Mouse (Mus musculus): Measurements from ENCODE around the gene Pdgfb. TPM values are rescaled to one million over a fixed set of nuclear protein-coding genes. Genes with fewer than 3 reads are reported as not detected.

Pdgfb gene
- polyA plus RNA-seq, 2 experiments = 0.71 to 1.5 TPM

- H3K4me2 ChIP-seq (ENCODE audit: low read depth) = no peak overlapping the region
- H3K9ac ChIP-seq (replicated peaks) = no peak overlapping the region
- no peaks in the 10 kb centered on the region for H3K9me3 ChIP-seq (ENCODE audit: control insufficient read depth, low read length)
- H3K27ac ChIP-seq = no peak overlapping the region
- H3K4me1 ChIP-seq (replicated peaks; ENCODE audit: control insufficient read depth in 2 of 2, insufficient read depth in 2 of 2, low read length in 1 of 2) = no peaks in the 10 kb centered on the region
- no peak for ATAC-seq (ENCODE audit: insufficient read depth)
- no peaks in the 10 kb centered on the region for H3K27me3 ChIP-seq (ENCODE audit: control insufficient read depth, insufficient read depth, low read length)
- H3K36me3 ChIP-seq (replicated peaks; ENCODE audit: control insufficient read depth, insufficient read depth, low read depth) = no peaks in the 10 kb centered on the region
- TF ChIP-seq CTCF (IDR thresholded peaks at IDR 0.05; ENCODE audit: low read depth) (no peak), EP300 (IDR thresholded peaks at IDR 0.05; ENCODE audit: low read depth) (no peak)
- H3K4me3 ChIP-seq (ENCODE audit: insufficient read depth in 1 of 2, low read depth in 2 of 2, low read length in 2 of 2) = no peak overlapping the region
- WGBS (ENCODE audit: insufficient replicate concordance) = 65% methylated on average over 6 of the region's 6 CpGs
- no peak for DNase-seq (ENCODE audit: low read depth in 3 of 3, low spot score in 3 of 3)
Measured at GRCm38 (mm10) chr15:79967346-79967745, 47.4 kb downstream of the Pdgfb start.

- TF ChIP-seq CTCF (IDR thresholded peaks at IDR 0.05; ENCODE audit: low read depth) (no peak), EP300 (IDR thresholded peaks at IDR 0.05; ENCODE audit: low read depth) (no peak)
- WGBS (ENCODE audit: insufficient replicate concordance) = 76% methylated on average over 7 of the region's 7 CpGs
- Histone ChIP-seq H3K27ac (no peak overlapping the region), H3K36me3 (replicated peaks; ENCODE audit: control insufficient read depth, insufficient read depth, low read depth) (no peaks in the 10 kb centered on the region), H3K9me3 (ENCODE audit: control insufficient read depth, low read length) (no peaks in the 10 kb centered on the region), H3K4me2 (ENCODE audit: low read depth) (no peak overlapping the region), H3K9ac (replicated peaks) (no peak overlapping the region), H3K4me1 (replicated peaks; ENCODE audit: control insufficient read depth in 2 of 2, insufficient read depth in 2 of 2, low read length in 1 of 2) (no peaks in the 10 kb centered on the region), H3K27me3 (ENCODE audit: control insufficient read depth, insufficient read depth, low read length) (no peaks in the 10 kb centered on the region), H3K4me3 (ENCODE audit: insufficient read depth in 1 of 2, low read depth in 2 of 2, low read length in 2 of 2) (no peak overlapping the region)
- ATAC-seq (ENCODE audit: insufficient read depth) (no peak), DNase-seq (ENCODE audit: low read depth in 3 of 3, low spot score in 3 of 3) (no peak)
Measured at GRCm38 (mm10) chr15:79964376-79964775, 50.4 kb downstream of the Pdgfb start.

DNA sequence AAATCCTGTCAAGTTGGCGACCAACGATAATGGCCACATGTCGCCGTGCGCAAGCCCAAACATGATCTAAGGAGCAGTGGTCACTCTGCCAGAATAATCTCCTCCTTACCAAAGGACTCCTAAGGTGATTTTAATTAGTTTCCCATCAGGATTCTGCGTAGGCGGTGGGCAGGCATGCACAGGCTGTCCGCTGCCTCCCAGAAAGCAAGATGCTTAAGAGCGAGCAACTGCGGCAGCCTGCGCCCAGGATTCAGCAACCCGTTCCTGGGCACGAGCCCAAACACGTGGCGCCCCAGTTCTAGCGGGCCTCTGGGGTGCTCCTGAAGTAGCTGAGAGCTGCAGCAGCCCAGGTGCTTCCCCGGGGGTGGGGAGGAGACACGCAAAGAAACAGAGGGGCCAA lies 52.1 kb downstream of the Pdgfb start:
- H3K36me3 ChIP-seq (replicated peaks; ENCODE audit: control insufficient read depth, insufficient read depth, low read depth) = no peaks in the 10 kb centered on the region
- H3K27ac ChIP-seq = no peak overlapping the region
- no peak overlapping the region for H3K9ac ChIP-seq (replicated peaks)
- 78% methylated on average over 18 of the region's 18 CpGs for WGBS (ENCODE audit: insufficient replicate concordance)
- no peak for ATAC-seq (ENCODE audit: insufficient read depth)
- H3K4me1 ChIP-seq (replicated peaks; ENCODE audit: control insufficient read depth in 2 of 2, insufficient read depth in 2 of 2, low read length in 1 of 2) = no peaks in the 10 kb centered on the region
- H3K4me3 ChIP-seq (ENCODE audit: insufficient read depth in 1 of 2, low read depth in 2 of 2, low read length in 2 of 2) = no peak overlapping the region
- TF ChIP-seq EP300 (IDR thresholded peaks at IDR 0.05; ENCODE audit: low read depth) (no peak), CTCF (IDR thresholded peaks at IDR 0.05; ENCODE audit: low read depth) (no peak)
- H3K4me2 ChIP-seq (ENCODE audit: low read depth) = no peak overlapping the region
- DNase-seq (ENCODE audit: low read depth in 3 of 3, low spot score in 3 of 3) = no peak
- H3K27me3 ChIP-seq (ENCODE audit: control insufficient read depth, insufficient read depth, low read length) = no peaks in the 10 kb centered on the region
- no peaks in the 10 kb centered on the region for H3K9me3 ChIP-seq (ENCODE audit: control insufficient read depth, low read length)

- no peaks in the 10 kb centered on the region for H3K4me1 ChIP-seq (replicated peaks; ENCODE audit: control insufficient read depth in 2 of 2, insufficient read depth in 2 of 2, low read length in 1 of 2)
- H3K36me3 ChIP-seq (replicated peaks; ENCODE audit: control insufficient read depth, insufficient read depth, low read depth) = no peaks in the 10 kb centered on the region
- DNase-seq (ENCODE audit: low read depth in 3 of 3, low spot score in 3 of 3) = no peak
- ATAC-seq (ENCODE audit: insufficient read depth) = no peak
- TF ChIP-seq EP300 (IDR thresholded peaks at IDR 0.05; ENCODE audit: low read depth) = no peak
- TF ChIP-seq CTCF (IDR thresholded peaks at IDR 0.05; ENCODE audit: low read depth) = peak; percentile 27; the same call in 1 of the 2 replicates
- 65% methylated on average over 9 of the region's 9 CpGs for WGBS (ENCODE audit: insufficient replicate concordance)
- no peak overlapping the region for H3K4me3 ChIP-seq (ENCODE audit: insufficient read depth in 1 of 2, low read depth in 2 of 2, low read length in 2 of 2)
- no peak overlapping the region for H3K4me2 ChIP-seq (ENCODE audit: low read depth)
- no peak overlapping the region for H3K27ac ChIP-seq
- no peaks in the 10 kb centered on the region for H3K9me3 ChIP-seq (ENCODE audit: control insufficient read depth, low read length)
- H3K27me3 ChIP-seq (ENCODE audit: control insufficient read depth, insufficient read depth, low read length) = no peaks in the 10 kb centered on the region
- no peak overlapping the region for H3K9ac ChIP-seq (replicated peaks)
Measured at GRCm38 (mm10) chr15:79961366-79961921, 53.3 kb downstream of the Pdgfb start.

DNA sequence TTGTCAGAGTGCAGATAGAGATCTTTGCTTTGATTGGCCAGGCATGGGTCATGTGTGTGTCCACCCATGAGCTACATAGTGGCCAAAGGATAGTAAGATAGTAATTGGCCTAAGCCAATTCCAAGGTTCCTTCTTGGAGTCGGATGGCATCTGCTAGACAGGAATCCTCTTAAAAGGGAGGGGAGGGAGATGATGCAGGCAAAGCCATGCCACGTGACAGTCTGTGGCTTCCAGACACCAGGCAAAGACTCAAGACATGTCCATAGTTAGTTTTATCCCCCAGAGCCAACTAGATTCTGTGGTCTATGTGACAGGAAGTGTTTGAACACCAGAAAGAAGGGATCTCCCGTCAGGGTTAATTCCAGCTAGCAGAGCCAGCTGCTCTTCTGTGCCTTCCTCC lies 56.4 kb downstream of the Pdgfb start:
- Histone ChIP-seq H3K4me3 (ENCODE audit: insufficient read depth in 1 of 2, low read depth in 2 of 2, low read length in 2 of 2) (no peak overlapping the region), H3K4me1 (replicated peaks; ENCODE audit: control insufficient read depth in 2 of 2, insufficient read depth in 2 of 2, low read length in 1 of 2) (no peaks in the 10 kb centered on the region), H3K9me3 (ENCODE audit: control insufficient read depth, low read length) (no peaks in the 10 kb centered on the region), H3K36me3 (replicated peaks; ENCODE audit: control insufficient read depth, insufficient read depth, low read depth) (no peaks in the 10 kb centered on the region), H3K9ac (replicated peaks) (no peak overlapping the region), H3K4me2 (ENCODE audit: low read depth) (no peak overlapping the region), H3K27me3 (ENCODE audit: control insufficient read depth, insufficient read depth, low read length) (no peaks in the 10 kb centered on the region), H3K27ac (no peak overlapping the region)
- DNase-seq (ENCODE audit: low read depth in 3 of 3, low spot score in 3 of 3) (no peak), ATAC-seq (ENCODE audit: insufficient read depth) (no peak)
- WGBS (ENCODE audit: insufficient replicate concordance) = 13% methylated on average over 3 of the region's 3 CpGs
- TF ChIP-seq EP300 (IDR thresholded peaks at IDR 0.05; ENCODE audit: low read depth) = no peak
- no peak for TF ChIP-seq CTCF (IDR thresholded peaks at IDR 0.05; ENCODE audit: low read depth)
